In the genomic region with DNA sequence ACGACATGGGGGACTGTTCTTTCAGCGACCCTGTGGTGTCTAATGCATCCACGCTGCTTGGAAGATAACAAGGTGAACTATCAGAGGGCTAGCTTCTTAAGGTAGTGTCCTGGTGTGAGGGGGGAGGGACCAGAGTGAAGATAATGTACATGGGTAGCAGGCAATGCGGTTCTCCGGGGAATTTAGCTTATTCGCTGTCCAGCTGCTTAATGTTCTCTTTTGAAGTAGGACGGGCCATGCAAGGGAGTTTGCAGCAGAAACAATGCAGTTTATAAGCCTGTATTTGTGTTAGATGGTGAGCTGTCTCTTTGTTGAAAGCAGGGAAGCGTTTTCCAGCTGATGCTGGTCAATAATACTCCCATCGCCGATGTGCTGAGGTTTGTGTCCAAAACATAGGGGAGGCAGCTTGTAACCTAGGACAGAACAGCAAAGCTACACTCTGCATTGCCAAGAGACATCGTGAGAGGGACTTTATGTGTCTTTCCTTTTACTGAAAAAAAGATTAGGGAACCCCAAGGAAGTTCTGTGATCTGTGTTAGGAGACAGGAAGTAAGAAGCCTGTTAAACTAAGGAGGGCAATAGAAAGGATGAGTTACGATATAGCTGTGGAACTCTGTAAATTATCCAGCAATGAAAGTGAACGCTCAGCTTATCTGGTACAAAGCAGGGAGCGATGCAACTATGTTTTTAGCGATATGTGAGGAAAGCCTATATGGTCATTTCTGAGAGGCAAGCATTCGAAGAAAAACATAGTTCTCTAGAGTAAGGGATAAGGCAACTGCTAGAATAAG, we compare ENCODE assay signal across 8 mouse cellular contexts. TPM values are rescaled to one million over a fixed set of nuclear protein-coding genes. Genes with fewer than 3 reads are reported as not detected.
DNase-seq lines count a peak whose midpoint lies in the region; ATAC-seq lines count a peak whose summit lies in the region.

No protein-coding gene starts in this region.

- no peaks in the 10 kb centered on the region for H3K27me3 ChIP-seq in heart, embryonic 12.5 days (replicated peaks)
- no peaks in the 10 kb centered on the region for H3K27me3 ChIP-seq in embryonic facial prominence, embryonic 10.5 days (replicated peaks; ENCODE audit: low read depth, poor library complexity, severe bottlenecking)

- no peak for ATAC-seq in heart, embryonic 12.5 days (ENCODE audit: insufficient number of reproducible peaks, low FRiP score)

- H3K4me2 ChIP-seq in heart, embryonic 12.5 days, result peak overlapping the region; percentile 63

- 18% methylated on average over 16 of the region's 16 CpGs for WGBS in heart, embryonic 12.5 days
- 20% methylated on average over 16 of the region's 16 CpGs for WGBS in embryonic facial prominence, embryonic 10.5 days

- H3K4me1 ChIP-seq in heart, embryonic 12.5 days (replicated peaks), result peaks cover 8% of the 10 kb centered on the region; the same call in 1 of the 2 replicates
- peaks cover 12% of the 10 kb centered on the region for H3K4me1 ChIP-seq in embryonic facial prominence, embryonic 10.5 days

- no peak overlapping the region for H3K27ac ChIP-seq in heart, embryonic 12.5 days (ENCODE audit: poor library complexity, severe bottlenecking)
- no peak overlapping the region for H3K27ac ChIP-seq in embryonic facial prominence, embryonic 10.5 days (replicated peaks)

- H3K36me3 ChIP-seq in heart, embryonic 12.5 days, result no peaks in the 10 kb centered on the region
- H3K36me3 ChIP-seq in embryonic facial prominence, embryonic 10.5 days (replicated peaks), result no peaks in the 10 kb centered on the region

- no peaks in the 10 kb centered on the region for H3K9me3 ChIP-seq in heart, embryonic 12.5 days (replicated peaks)
- no peaks in the 10 kb centered on the region for H3K9me3 ChIP-seq in embryonic facial prominence, embryonic 10.5 days

- intact Hi-C loops in heart, postnatal 14 days (cut with DNase I), result no loop called here
- intact Hi-C loops in left cerebral cortex, postnatal 36 days (cut with DNase I), result no loop called here

- DNase-seq in heart, postnatal 14 days, result no peak
- peak; percentile 15 for DNase-seq in Muller cell, postnatal 12 days (ENCODE audit: inconsistent ontology term)
- DNase-seq in embryonic facial prominence, embryonic 10.5 days (ENCODE audit: low spot score), result peak; percentile 21
- DNase-seq in left cerebral cortex, postnatal 36 days (ENCODE audit: low spot score in 2 of 2), result peak; percentile 15 to 18
- peak; percentile 3 for DNase-seq in right cerebral cortex, postnatal 4 days
- DNase-seq in spleen, adult 12 weeks (ENCODE audit: low spot score), result no peak
- no peak for DNase-seq in lung, postnatal 25 days (ENCODE audit: low spot score)

- H3K9ac ChIP-seq in heart, embryonic 12.5 days, result no peak overlapping the region

- H3K4me3 ChIP-seq in heart, embryonic 12.5 days, result peak overlapping the region; percentile 14
- H3K4me3 ChIP-seq in embryonic facial prominence, embryonic 10.5 days, result peak overlapping the region; percentile 48

RNA-seq across cellular contexts. Expression of a gene that starts 0.9 kb away (rescaled TPM):
- polyA plus RNA-seq in heart, embryonic 12.5 days (2016; fragmentation: Nextera tagmentation; extraction: Ambion mirVana), result not detected in 2 replicates
- total RNA-seq in heart, postnatal 14 days (2021), result not detected
- 0.10 and 0.16 TPM in 2 replicates for polyA plus RNA-seq in embryonic facial prominence, embryonic 10.5 days (2016; fragmentation: Nextera tagmentation; extraction: Ambion mirVana)
- 10 to 100 TPM; 36.2 to 41.7 TPM for total RNA-seq in left cerebral cortex, postnatal 36 days (2021)

Comparison
In these comparisons a context has a peak if more than half of its experiments do, and no peak if none do; other contexts are left out.
1. DNase-seq: peak in Muller cell, postnatal 12 days (single experiment), embryonic facial prominence, embryonic 10.5 days (single experiment), left cerebral cortex, postnatal 36 days (2 of 2) and right cerebral cortex, postnatal 4 days (single experiment); none in heart, postnatal 14 days (0 of 2), spleen, adult 12 weeks (single experiment) and lung, postnatal 25 days (single experiment).
2. RNA of a gene that starts 0.9 kb away (total RNA-seq): 36.2 to 41.7 TPM in left cerebral cortex, postnatal 36 days; not detected in heart, postnatal 14 days; every median in the first group is over 10 times any median in the second.